Mouse (Mus musculus) cortical plate, adult 2 months (tissue): ENCODE data around the gene Ifnlr1.

Experiments
- CTCF ChIP-seq: fragments of 200-500 bp; IDR thresholded peaks from 2 replicates; pipeline ENCODE4 v1.5.1; 2011; ENCODE audit warnings: mild to moderate bottlenecking, control low read depth, low read length; ENCODE audit not compliant: insufficient read depth; ENCODE audit errors: extremely low read depth
- POLR2A ChIP-seq: fragments of 200-500 bp; IDR thresholded peaks from 2 replicates; pipeline ENCODE4 v1.6.1; 2011; ENCODE audit warnings: mild to moderate bottlenecking, low read length, control low read depth; ENCODE audit not compliant: insufficient read depth; ENCODE audit errors: extremely low read depth

DNA sequence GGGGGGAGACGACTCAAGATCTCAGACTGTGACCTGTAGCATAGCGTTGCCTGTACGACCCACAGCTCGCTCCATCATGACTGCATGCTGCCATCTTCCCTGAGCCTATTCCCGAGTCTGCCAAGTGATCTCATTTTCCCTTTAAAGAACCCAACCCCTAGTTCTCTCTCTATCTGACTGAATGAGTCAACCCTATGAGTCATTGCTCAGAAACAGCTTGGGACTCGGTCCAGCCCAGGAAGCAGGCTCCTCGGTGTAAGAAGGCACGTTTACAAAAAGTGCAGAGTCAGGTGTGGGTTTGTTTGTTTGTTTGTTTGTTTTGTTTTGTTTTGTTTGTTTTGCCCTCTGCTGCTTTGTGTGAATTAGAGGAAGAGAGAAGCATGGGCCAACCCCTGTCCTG is 28.7 kb downstream of the Ifnlr1 start:
- no peak for TF ChIP-seq POLR2A
- TF ChIP-seq CTCF: no peak
